Mouse (Mus musculus) adrenal gland, postnatal 14 days (tissue): ENCODE measurements around the gene Ptms. TPM values are rescaled to one million over a fixed set of nuclear protein-coding genes. Genes with fewer than 3 reads are reported as not detected.

Source experiments
- total RNA-seq: library from RNA; stranded (reverse); gene quantifications from 2 replicates; pipeline ENCODE4 v1.2.3, GENCODE M21; 2021

Gene Ptms
- total RNA-seq, 1 experiment from 2014 or later: 917 TPM

Other genes starting within 250 kb of the Ptms start
- gene Emg1, start 207.9 kb downstream of the Ptms start, total RNA-seq: 79.7 and 87.9 TPM in 2 replicates
- 392 and 412 TPM in 2 replicates for gene Phb2, start 207.8 kb downstream of the Ptms start, total RNA-seq
- 7.3 and 23.1 TPM in 2 replicates for gene Ptpn6, start 181.4 kb downstream of the Ptms start, total RNA-seq
- 338 and 346 TPM in 2 replicates for gene Grcc10, start 178.7 kb downstream of the Ptms start, total RNA-seq
- gene Gm45234, start 164.1 kb downstream of the Ptms start, total RNA-seq: not detected in 2 replicates
- gene Atn1, start 163.6 kb downstream of the Ptms start, total RNA-seq: 70.3 and 84.6 TPM in 2 replicates
- 13.0 and 18.9 TPM in 2 replicates for gene Eno2, start 150.4 kb downstream of the Ptms start, total RNA-seq
- gene Lrrc23, start 140.4 kb downstream of the Ptms start, total RNA-seq: not detected in 2 replicates
- gene Spsb2, start 111.4 kb downstream of the Ptms start, total RNA-seq: 13.0 and 14.6 TPM in 2 replicates
- gene Tpi1, start 105.8 kb downstream of the Ptms start, total RNA-seq: 425 and 436 TPM in 2 replicates
- gene Usp5, start 90.6 kb downstream of the Ptms start, total RNA-seq: 83.2 and 103 TPM in 2 replicates
- gene Cdca3, start 90.6 kb downstream of the Ptms start, total RNA-seq: 22.2 and 26.1 TPM in 2 replicates
- 9.4 and 9.5 TPM in 2 replicates for gene Gnb3, start 79.8 kb downstream of the Ptms start, total RNA-seq
- 21.4 and 26.1 TPM in 2 replicates for gene P3h3, start 62.4 kb downstream of the Ptms start, total RNA-seq
- 1.6 and 2.3 TPM in 2 replicates for gene Gpr162, start 56.1 kb downstream of the Ptms start, total RNA-seq
- gene Cd4, start 31.9 kb downstream of the Ptms start, total RNA-seq: 1.4 and 13.0 TPM in 2 replicates
- gene Lag3, start 8.4 kb downstream of the Ptms start, total RNA-seq: 1.5 and 2.5 TPM in 2 replicates
- 274 and 276 TPM in 2 replicates for gene Mlf2, start 11.3 kb upstream of the Ptms start, total RNA-seq
- gene Cops7a, start 45.4 kb upstream of the Ptms start, total RNA-seq: 117 and 122 TPM in 2 replicates
- 4.8 and 5.4 TPM in 2 replicates for gene Pianp, start 76.6 kb upstream of the Ptms start, total RNA-seq
- gene Zfp384, start 89.0 kb upstream of the Ptms start, total RNA-seq: 47.2 and 50.4 TPM in 2 replicates
- gene Ing4, start 119.7 kb upstream of the Ptms start, total RNA-seq: 64.9 and 71.8 TPM in 2 replicates
- 7.5 and 8.2 TPM in 2 replicates for gene Acrbp, start 129.6 kb upstream of the Ptms start, total RNA-seq
- gene Lpar5, start 147.8 kb upstream of the Ptms start, total RNA-seq: 0.44 and 2.1 TPM in 2 replicates
- gene Chd4, start 175.9 kb upstream of the Ptms start, total RNA-seq: 189 and 192 TPM in 2 replicates
- gene Nop2, start 211.8 kb upstream of the Ptms start, total RNA-seq: 47.0 and 53.7 TPM in 2 replicates
- gene Iffo1, start 225.1 kb upstream of the Ptms start, total RNA-seq: 18.6 and 25.0 TPM in 2 replicates
- 1,705 and 1,924 TPM in 2 replicates for gene Gapdh, start 246.4 kb upstream of the Ptms start, total RNA-seq